ENCODE assay signal across 12 mouse cellular contexts in genomic region chr6:93874376-93874775, GRCm38 (mm10).
"Had no signal": no experiment of that assay in that cellular context is flagged by ENCODE, and none has a peak within 500 bp of the region (broad histone marks: within the 10 kb centered on the region; RNA-seq: fewer than 3 reads in every experiment).

No protein-coding gene starts in this region.

- H3K9ac ChIP-seq: limb, embryonic 13.5 days; liver, embryonic 14.5 days; midbrain, embryonic 13.5 days; neural tube, embryonic 13.5 days had no signal

- H3K4me2 ChIP-seq: limb, embryonic 13.5 days; midbrain, embryonic 13.5 days; neural tube, embryonic 13.5 days had no signal

- H3K9me3 ChIP-seq: limb, embryonic 13.5 days; midbrain, embryonic 13.5 days; neural tube, embryonic 13.5 days had no signal

- H3K4me3 ChIP-seq: limb, embryonic 13.5 days; midbrain, embryonic 13.5 days; neural tube, embryonic 13.5 days had no signal

- H3K27ac ChIP-seq: kidney, postnatal 0 days; limb, embryonic 13.5 days; liver, embryonic 14.5 days; midbrain, embryonic 13.5 days had no signal

- H3K27me3 ChIP-seq: limb, embryonic 13.5 days; midbrain, embryonic 13.5 days; neural tube, embryonic 13.5 days had no signal

- H3K36me3 ChIP-seq: limb, embryonic 13.5 days; midbrain, embryonic 13.5 days; neural tube, embryonic 13.5 days had no signal

- DNase-seq: kidney, postnatal 36 days; layer of hippocampus, adult 9-11 months; layer of hippocampus, postnatal 36 days; lung, adult 18-20 months; right cerebral cortex, adult 18-20 months; right cerebral cortex, postnatal 25 days; thymus, postnatal 4 days had no signal
